Mouse (Mus musculus) layer of hippocampus, postnatal 36 days (tissue): Measurements from ENCODE around the gene Rnasel. TPM values are rescaled to one million over a fixed set of nuclear protein-coding genes. Genes with fewer than 3 reads are reported as not detected.

ENCODE experiments used
- DNase-seq, 2 experiments: peaks; one replicate each; pipeline ENCODE4 v3.0.0; 2022
- total RNA-seq, 2 experiments: library from RNA; stranded (reverse); gene quantifications; 2 replicates each; pipeline ENCODE4 v1.2.3; 2021

Gene Rnasel
- total RNA-seq, result 1 to 10 TPM; 5.9 to 6.8 TPM

- peak; percentile 48 to 58 for DNase-seq
Observed at GRCm38 (mm10) chr1:153749211-153749801, at the start of gene Rnasel. Gene Rnasel (plus strand): TSS chr1:153749426.

DNA sequence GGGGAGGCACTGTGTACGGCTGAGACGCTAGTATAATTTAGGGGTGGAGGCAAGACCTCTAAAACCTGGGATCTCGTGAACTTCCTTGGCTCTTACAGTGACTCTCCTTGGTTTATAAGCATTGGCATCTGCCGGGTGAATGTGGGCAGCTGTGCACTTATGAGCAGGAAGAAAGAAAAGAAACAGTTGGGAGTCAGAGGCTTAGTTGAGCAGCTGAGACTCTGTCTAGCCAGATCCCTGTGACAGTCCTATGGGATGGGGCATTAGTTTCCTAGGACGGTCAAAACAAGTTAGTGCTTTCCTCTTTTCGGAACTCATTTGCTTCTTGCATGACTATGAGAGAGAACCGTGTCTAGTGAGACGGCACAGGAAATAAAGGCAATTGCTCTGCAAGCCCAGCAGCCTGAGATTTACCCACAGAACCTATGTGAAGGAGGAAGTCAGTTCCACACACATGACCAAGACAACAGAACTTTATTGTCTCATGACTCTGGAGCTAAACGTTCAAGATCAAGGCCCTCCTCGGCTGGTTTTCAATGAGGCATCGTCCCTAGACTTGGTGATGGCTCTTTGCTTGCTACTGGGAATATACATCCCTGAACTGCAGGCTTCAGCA lies 48.7 kb upstream of the Rnasel start:
- no peak for DNase-seq

- DNase-seq, result no peak
Observed at GRCm38 (mm10) chr1:153701461-153701860, 47.8 kb upstream of the Rnasel start.

DNA sequence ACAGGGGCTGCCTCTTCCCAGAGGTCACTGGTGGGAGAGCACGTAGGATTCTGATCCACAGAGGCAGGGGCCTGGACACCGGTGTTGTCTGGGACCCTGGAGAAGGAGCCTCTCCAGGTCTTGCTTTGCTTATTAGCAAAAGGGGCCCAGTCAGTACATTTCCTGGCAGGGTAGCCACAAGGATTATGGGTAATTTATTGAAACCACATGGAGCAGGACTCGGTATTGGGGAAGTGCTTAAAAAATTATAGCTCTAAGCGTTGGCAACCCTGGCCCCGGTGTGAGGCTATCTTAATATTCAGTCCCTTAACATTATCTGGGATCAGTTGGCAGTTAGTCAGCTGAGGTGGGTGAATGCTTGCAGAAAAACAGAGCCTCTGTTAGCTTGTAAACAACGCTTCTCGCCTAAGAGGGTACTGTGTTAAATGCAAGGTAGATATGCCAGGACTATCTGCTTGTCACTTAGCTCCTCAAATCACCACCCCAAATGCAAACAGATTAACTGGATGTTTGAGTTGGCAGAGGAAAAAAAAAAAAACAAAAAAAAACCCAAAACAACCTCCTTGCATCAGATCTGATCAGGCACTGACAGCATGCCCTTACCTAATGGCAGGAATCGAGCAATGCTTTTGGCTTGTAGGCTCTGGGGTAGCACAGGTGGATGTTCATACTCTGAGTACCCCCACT lies 46.9 kb upstream of the Rnasel start:
- DNase-seq, result no peak

GRCm38 (mm10) chr1:153702853-153703410 lies 46.3 kb upstream of the Rnasel start:
- no peak for DNase-seq

GRCm38 (mm10) chr1:153703445-153703991 lies 45.7 kb upstream of the Rnasel start:
- DNase-seq, result peak; percentile 55 to 69

DNA sequence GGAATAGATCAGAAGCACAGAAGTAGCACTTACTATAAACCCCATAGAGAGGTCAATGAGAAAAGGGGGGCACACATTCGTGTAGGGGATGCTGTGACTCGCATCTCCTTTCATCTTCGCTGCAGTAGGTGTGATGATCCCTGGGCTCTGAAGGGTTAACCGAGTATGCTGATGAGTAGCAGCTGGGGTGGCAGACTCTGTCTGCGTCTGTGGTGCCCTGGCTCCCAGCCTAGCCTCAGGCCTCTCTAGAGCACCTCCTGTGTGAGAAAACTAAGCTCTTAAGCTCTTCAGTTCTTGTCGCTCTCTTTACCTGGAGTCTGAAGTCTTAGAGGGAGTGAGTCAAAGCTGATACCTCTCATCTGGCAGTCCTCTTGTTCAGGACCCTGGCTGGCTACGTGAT lies 45.1 kb upstream of the Rnasel start:
- no peak for DNase-seq

DNA sequence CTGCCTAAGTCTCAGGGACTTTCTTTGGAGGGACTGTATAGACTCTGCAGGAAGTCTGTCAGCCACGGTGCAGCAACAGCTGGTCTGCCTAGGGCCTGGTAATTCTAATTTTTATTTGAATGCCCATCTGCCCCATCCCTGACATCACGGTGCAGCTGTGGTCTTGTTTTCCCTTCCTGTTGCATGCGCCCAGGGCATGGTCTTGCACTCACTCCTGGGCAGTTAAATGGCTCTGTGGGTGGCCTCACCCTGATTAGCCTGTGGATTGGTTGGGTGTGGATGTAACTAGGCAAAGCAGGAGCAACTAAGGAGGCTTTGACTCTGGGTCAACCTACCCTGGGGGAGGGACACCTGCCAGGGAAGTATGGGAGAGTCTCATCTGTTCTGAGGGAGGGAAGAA lies 44.2 kb upstream of the Rnasel start:
- DNase-seq, result no peak

DNA sequence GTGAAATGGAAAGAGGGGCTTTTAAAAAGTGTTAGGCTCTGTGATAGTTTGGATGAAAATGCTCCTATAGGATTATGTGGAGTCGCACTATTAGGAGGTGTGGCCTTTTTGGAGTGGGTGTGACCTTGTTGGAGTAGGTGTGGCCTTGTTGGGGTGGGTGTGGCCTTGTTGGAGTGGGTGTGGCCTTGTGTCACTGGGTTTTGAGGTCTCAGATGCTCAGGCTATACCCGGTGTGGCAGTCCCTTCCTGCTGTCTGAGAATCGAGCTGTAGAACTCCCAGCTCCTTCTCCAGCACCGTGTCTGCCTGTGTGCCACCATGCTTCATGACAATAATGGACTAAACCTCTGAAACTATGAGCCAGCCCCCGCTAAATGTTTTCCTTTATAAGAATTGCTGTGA lies 40.6 kb upstream of the Rnasel start:
- DNase-seq, result no peak

DNA sequence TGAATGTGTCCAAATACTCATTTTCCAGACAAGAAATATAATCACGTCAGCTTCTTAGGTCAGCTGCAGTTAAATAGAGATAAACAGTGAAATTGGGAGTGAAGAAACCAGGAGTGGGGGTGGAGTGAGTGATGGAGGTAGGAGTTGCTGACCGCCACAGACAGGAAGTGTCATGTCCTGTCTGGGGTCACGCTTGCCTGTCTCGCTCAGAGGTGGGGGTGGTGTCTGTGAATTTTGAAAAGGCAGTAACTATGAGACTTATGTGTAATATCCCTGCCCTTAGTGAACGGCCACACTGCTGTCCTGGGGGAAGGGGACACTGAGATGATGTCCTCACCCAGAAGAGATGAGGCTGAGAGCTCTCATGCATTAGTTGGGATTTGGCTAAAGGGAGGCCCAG lies 39.8 kb upstream of the Rnasel start:
- DNase-seq, result no peak

- DNase-seq, result no peak
Observed at GRCm38 (mm10) chr1:153711544-153712262, 37.5 kb upstream of the Rnasel start.

GRCm38 (mm10) chr1:153712633-153713032 lies 36.6 kb upstream of the Rnasel start:
- no peak for DNase-seq

GRCm38 (mm10) chr1:153717990-153718389 lies 31.2 kb upstream of the Rnasel start:
- DNase-seq, result no peak

DNA sequence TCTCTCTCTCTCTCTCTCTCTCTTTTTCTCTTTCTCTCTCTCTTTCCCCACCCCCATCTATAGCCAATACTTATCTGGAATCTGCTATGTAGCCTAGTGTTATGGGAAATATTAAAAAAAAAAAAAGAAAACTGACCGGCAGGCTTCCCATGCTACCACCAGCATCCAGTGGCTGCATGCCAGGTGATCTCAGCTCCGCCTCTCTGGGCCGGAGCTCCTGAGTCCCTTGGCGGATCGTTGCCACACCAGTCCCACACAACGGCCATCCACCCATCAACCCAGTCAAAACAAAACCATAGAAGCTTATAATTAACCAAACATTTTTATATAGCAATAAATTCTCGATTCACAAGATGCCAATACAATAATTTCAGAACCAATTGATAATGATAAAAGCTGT lies 28.3 kb upstream of the Rnasel start:
- no peak for DNase-seq

DNA sequence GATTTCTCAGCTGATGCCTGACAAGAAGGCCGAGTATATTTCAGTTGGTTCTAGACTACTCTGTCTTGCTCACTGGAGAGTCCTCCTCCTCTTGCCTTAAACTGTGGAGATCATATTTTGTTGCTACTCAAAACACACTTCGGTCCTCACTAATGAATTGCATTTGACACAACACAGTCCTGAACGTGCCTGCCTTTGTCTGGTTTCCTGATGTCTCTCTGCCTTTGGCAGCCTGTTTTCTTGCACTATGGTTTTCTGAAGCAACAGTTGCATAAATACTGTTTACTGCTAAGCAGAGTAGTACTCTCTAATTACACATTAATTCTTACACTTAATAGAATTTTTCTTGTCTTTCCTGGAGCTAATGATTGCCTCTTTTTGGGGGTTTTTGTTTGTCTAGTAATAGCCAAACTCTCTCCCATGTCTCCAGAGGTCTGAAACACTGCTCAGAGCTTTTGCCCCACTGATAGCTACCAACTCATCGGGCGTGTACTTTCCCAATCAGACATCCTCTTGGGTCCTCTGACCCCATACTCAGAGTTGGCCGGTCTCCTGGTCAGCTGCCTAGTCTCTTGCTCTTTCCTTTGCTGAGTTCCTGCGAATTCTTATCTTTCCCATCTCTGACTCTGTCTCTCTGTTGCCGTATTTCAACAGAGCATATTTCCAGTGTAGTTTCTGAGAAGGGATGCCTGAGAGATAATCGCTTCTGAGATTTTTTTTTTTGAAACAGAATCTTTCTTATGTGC lies 27.5 kb upstream of the Rnasel start:
- no peak for DNase-seq

DNA sequence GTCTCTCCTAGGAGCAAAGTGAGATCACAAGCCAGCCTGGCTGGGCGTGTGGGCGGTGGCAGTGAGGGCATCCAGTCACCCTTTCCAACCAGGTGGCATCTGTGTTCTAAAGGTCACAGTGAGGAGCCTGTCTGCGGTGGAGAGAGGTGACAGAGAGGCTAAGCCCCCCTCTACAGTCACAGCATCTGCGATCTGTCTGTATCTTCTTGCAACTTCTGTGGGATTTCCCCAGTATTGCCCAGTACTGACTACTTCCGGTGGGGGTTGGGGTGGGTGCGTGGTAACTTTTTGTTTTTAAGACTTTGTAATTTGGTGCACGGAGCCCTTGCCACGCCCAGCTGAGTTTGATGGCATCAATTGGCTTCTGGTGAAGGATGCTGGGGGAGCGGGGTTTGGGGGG lies 25.8 kb upstream of the Rnasel start:
- DNase-seq, result no peak

- DNase-seq, result no peak
Observed at GRCm38 (mm10) chr1:153726636-153727035, 22.6 kb upstream of the Rnasel start.

DNA sequence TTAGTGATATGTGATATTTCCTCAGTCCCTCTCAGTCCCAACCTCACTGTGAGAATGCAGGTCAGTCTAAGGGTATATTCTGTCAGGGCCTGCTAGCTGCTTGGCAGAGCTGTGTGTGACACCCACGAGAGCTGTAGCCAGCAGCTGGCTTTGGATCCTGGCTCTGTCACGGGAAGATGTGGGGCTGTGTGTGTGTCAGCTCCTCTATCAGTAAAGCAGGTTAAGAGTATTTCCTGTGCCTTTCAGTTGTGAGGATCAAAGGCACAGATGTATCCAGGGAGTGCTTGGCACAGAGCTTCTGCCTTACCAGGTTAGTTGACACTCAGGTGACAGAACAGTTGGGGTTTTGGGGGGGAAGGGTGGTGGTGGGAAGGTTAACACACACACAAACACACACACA lies 19.4 kb upstream of the Rnasel start:
- DNase-seq, result no peak

- no peak for DNase-seq
Observed at GRCm38 (mm10) chr1:153730671-153731070, 18.6 kb upstream of the Rnasel start.

DNA sequence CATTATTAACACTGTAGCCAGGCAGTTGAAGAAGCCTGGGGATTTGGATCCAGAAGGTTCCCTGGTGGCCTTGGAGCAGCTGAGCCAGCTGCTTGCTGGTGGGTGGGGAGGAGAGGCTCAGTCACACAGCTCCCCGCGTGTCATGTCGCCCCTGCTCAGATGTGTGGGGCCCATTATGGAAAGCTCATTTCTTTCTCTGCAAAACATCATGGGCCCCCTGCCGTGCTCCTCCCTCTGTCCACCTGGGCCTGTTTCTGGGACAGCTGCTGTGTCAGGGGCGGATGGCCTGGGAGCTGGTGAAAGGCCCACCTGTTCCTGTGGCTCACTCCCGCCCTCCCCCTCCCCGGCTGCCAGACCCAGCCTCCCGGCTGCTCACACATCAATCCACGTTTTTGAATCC lies 16.0 kb upstream of the Rnasel start:
- DNase-seq, result no peak

GRCm38 (mm10) chr1:153734866-153735265 lies 14.4 kb upstream of the Rnasel start:
- no peak for DNase-seq

DNA sequence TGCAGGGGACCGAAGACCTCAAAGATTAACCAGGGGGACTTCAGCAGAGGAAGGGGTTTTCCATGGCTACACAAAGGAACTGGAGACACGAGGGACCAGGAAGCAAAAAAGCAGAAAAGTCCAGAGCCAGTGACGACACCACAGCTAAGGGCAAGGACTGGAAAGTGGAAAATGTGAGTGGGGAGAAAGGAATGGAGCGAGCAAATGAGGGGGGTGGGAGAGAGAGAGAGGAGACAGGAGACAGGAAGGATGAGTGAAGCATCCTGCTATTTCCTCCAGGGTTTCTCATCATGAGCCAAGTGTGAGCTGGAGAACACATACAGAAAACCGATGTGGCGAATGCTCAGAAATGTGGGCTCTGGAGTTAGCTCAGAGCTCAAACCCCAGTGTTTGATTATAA lies 13.1 kb upstream of the Rnasel start:
- DNase-seq, result no peak
